8 mouse cellular contexts compared by ENCODE assay signal in the genomic region with DNA sequence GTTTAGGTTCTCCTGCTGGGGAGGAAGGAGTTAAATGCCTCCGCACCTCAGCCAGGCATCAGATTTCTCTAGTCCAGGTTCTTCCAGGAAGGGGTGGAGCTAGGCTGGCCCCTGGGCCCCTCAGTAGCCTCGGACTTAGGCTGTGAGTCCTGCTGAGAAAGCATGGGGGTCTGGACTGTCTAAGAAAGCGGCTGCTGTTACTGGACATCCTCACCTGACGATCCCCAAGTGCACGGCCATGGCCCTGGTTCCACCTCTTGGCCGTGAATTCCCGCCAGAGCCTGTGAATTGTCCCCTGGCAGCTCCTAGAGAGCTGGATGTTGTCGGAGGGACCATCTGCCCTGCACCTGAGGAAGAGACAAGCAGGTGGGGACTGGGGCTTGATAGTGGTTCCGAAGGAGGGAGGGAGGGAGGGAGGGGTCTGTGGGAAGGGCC. TPM values are rescaled to one million over a fixed set of nuclear protein-coding genes. Genes with fewer than 3 reads are reported as not detected.
DNase-seq lines count a peak whose midpoint lies in the region; ATAC-seq lines count a peak whose summit lies in the region.

A gene (plus strand): TSS at position 87 of the 435 bp plus-strand sequence.

- intact Hi-C loops in heart, postnatal 10 days (cut with DNase I), result no loop called here

- no peak for DNase-seq in layer of hippocampus, adult 8-10 months (ENCODE audit: low spot score in 2 of 2)
- no peak for DNase-seq in layer of hippocampus, postnatal 10 days (ENCODE audit: low spot score in 2 of 2)
- peak; percentile 56 to 65 for DNase-seq in cerebellum, postnatal 25 days
- DNase-seq in intestine, embryonic 14.5 days (ENCODE audit: low spot score), result peak; percentile 75
- no peak for DNase-seq in midbrain, embryonic 11.5 days (ENCODE audit: low spot score, missing footprints)
- no peak for DNase-seq in frontal cortex, postnatal 36 days (ENCODE audit: low spot score in 2 of 2)
- DNase-seq in heart, postnatal 10 days, result no peak

- H3K36me3 ChIP-seq in intestine, embryonic 14.5 days (ENCODE audit: control insufficient read depth, insufficient read depth, low read length), result peaks cover 19% of the 10 kb centered on the region; the same call in 1 of the 2 replicates
- H3K36me3 ChIP-seq in midbrain, embryonic 11.5 days (ENCODE audit: control insufficient read depth, insufficient read depth, low read length), result 0 out of 2 replicates have a peak, but pooled peaks cover 3% of the 10 kb centered on the region

- under 1% methylated on average over 9 of the region's 9 CpGs for WGBS in intestine, embryonic 14.5 days
- 5% methylated on average over 9 of the region's 9 CpGs for WGBS in midbrain, embryonic 11.5 days

- peak within 1 kb of the TSS; percentile 49 for H3K4me2 ChIP-seq in intestine, embryonic 14.5 days (ENCODE audit: low read length)
- H3K4me2 ChIP-seq in midbrain, embryonic 11.5 days, result peak within 1 kb of the TSS; percentile 25

- H3K27me3 ChIP-seq in intestine, embryonic 14.5 days (replicated peaks; ENCODE audit: control insufficient read depth, insufficient read depth, low read length), result no peaks in the 10 kb centered on the region
- no peaks in the 10 kb centered on the region for H3K27me3 ChIP-seq in midbrain, embryonic 11.5 days (ENCODE audit: control insufficient read depth, insufficient read depth, low read length)

- H3K9ac ChIP-seq in intestine, embryonic 14.5 days (ENCODE audit: low read length), result peak within 1 kb of the TSS; percentile 50
- peak within 1 kb of the TSS; percentile 16; the same call in 1 of the 2 replicates for H3K9ac ChIP-seq in midbrain, embryonic 11.5 days (ENCODE audit: low read length)

- peaks cover 19% of the 10 kb centered on the region for H3K4me1 ChIP-seq in intestine, embryonic 14.5 days (replicated peaks; ENCODE audit: control insufficient read depth, insufficient read depth, low read length)
- H3K4me1 ChIP-seq in midbrain, embryonic 11.5 days (ENCODE audit: control insufficient read depth, insufficient read depth, low read length), result peaks cover 5% of the 10 kb centered on the region; the same call in 1 of the 2 replicates

- peak within 1 kb of the TSS; percentile 36 for H3K4me3 ChIP-seq in intestine, embryonic 14.5 days (ENCODE audit: low read depth, low read length)
- H3K4me3 ChIP-seq in midbrain, embryonic 11.5 days (ENCODE audit: low read depth, low read length), result peak within 1 kb of the TSS; percentile 7; the same call in 1 of the 2 replicates

- no peaks in the 10 kb centered on the region for H3K9me3 ChIP-seq in intestine, embryonic 14.5 days (ENCODE audit: control insufficient read depth, low read length)
- H3K9me3 ChIP-seq in midbrain, embryonic 11.5 days (ENCODE audit: control insufficient read depth, low read length), result no peaks in the 10 kb centered on the region

- peak; percentile 68 for ATAC-seq in intestine, embryonic 14.5 days (replicated peaks; ENCODE audit: low FRiP score, low TSS enrichment, low read depth)
- ATAC-seq in midbrain, embryonic 11.5 days (ENCODE audit: low FRiP score), result no peak
- ATAC-seq in granulocyte monocyte progenitor cell, adult 5-6 weeks (replicated peaks; ENCODE audit: poor library complexity, severe bottlenecking), result no peak

- H3K27ac ChIP-seq in intestine, embryonic 14.5 days (ENCODE audit: low read depth), result no peak within 1 kb of the TSS
- no peak within 1 kb of the TSS for H3K27ac ChIP-seq in midbrain, embryonic 11.5 days (ENCODE audit: low read depth, low read length)

RNA-seq across cellular contexts. Expression of the gene that starts here (rescaled TPM):
- 10 to 100 TPM in 3 of 4 experiments, 1 to 10 TPM in 1; 9.6 to 21.2 (median 15.0) TPM for total RNA-seq in layer of hippocampus, adult 8-10 months (2022)
- 1 to 10 TPM; 3.2 to 6.4 TPM for total RNA-seq in layer of hippocampus, postnatal 10 days (2021)
- 52.2 and 60.5 TPM in 2 replicates for polyA plus RNA-seq in intestine, embryonic 14.5 days (2014; fragmentation: Nextera tagmentation; extraction: Ambion mirVana)
- 8.2 and 8.4 TPM in 2 replicates for polyA plus RNA-seq in midbrain, embryonic 11.5 days (2014; fragmentation: Nextera tagmentation; extraction: Ambion mirVana)
- 6.3 and 8.7 TPM in 2 replicates for total RNA-seq in granulocyte monocyte progenitor cell, adult 5-6 weeks (2014; fragmentation: Nextera tagmentation)
- 0.99 TPM in 1 of 2 replicates, not detected in the other for total RNA-seq in granulocyte monocyte progenitor cell, adult 5-6 weeks (2017)
- under 1 TPM; 0.86 to 0.87 TPM for total RNA-seq in heart, postnatal 10 days (2021)

Comparison
In these comparisons a context has a peak if more than half of its experiments do, and no peak if none do; other contexts are left out.
1. DNase-seq: peak in cerebellum, postnatal 25 days (2 of 2) and intestine, embryonic 14.5 days (single experiment); none in layer of hippocampus, adult 8-10 months (0 of 2), layer of hippocampus, postnatal 10 days (0 of 2), midbrain, embryonic 11.5 days (single experiment), frontal cortex, postnatal 36 days (0 of 2) and heart, postnatal 10 days (0 of 2).